Mouse (Mus musculus): ENCODE data around the gene Ifna11.
"Not testable (repeated sequence)": the region's sequence is repeated elsewhere in the genome, so short reads cannot be mapped to it uniquely, and the experiment has no call there.

DNA sequence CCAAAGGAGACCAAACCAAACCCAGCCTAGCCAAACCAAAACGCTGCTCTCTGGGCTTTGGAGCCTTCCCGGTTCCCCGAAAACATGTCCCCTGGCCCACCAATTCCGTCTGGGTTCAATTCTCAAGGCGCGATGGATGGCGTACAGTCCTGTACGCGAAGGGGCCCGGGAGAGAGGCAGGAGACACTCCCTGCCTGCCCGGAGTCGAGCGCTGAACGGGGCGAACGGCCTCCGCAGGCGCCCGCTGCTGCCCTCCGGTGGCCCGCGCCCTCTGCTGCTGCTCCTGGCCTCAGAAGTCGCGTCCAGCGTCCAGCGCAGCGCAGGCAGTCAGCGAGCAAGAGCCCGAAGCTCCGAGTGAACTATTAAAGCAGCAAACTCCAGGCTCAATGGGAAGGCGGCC, 37.4 kb upstream of the Ifna11 start:
- not testable (repeated sequence) for TF ChIP-seq CTCF (IDR thresholded peaks at IDR 0.05; ENCODE audit: low read depth, low read length); POLR2A (IDR thresholded peaks at IDR 0.05; ENCODE audit: insufficient read depth, low read length); EP300 (IDR thresholded peaks at IDR 0.05; ENCODE audit: insufficient read depth, low read depth, low read length)

Measured in ES-Bruce4 (cell line).